Mouse (Mus musculus): ENCODE measurements around the gene Foxs1.

Gene Foxs1

DNA sequence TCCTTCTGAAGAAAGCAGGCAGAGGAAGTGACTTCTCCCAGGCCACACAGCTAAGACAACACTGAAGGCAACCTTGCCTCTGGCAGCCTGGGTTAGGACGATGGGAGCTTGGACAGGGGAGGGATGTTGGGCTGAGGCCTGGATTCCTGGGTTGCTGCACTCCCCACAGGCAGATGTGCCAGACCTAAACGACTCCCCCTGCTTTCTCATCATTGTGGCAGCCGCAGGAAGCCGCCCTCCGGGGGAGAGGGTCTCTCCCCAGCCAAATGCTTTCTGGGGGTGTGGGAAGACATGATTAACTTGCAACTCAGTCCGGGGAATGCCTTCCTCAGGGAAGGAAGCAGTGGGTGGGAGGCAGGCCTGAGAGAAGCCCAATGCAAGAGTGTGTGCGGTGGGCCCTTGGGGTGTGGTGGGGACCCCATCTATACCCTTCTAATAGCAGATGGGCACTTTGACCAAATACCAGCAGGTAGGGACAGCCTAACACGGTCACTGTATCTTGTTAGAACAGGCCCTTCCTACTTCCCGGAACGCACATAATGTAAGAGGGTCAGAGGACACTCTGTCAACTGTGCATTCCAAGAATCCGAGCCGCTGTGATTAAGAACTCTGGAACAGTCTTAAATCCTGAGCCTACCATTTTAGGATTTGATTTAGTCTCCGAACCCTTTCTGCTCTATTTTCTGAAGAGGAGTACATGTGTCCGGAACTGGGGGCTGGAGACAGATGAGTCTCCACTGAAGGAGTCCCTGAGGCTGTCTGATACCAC is 4.6 kb downstream of the Foxs1 start:
- in situ Hi-C loops (cut with MboI, MseI), result no loop called here

DNA sequence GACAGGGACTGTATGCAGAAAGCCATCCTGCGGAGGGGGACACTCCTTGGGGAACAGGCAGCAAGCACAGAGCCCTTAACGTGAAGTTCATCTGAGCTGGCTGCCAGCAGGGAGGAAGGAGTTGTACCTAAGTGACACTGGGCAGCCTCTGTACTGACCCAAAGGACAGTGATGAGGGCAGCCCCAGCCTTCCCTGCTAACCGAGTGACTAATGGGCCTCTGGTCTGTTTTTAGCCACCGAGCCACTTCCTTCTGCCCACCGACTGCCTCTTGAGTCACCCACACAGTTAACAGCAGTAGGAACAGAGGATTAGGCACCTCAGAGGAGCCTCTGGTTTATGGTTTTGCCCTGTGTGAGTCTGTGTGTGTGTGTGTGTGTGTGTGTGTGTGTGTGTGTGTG is 5.6 kb downstream of the Foxs1 start:
- in situ Hi-C loops (cut with MboI, MseI), result no loop called here

DNA sequence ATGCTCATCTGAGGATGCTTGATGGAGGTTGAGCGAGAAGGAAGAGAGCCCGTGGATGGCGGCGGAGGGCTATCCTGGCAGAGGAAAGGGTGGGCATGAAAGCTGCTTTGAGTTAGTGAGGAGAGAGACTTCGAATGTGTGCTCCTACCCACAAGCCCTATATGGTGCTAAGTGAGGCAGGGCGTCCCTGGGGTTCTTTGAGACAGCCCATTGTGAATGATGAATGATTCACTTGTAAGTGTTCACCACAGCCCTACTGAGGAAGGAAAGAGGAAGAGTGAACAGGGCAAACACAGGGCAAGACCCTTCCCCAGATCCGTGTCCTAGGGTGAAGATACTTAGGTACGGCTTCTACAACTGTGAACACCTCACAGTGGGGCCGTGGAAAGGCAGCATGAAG is 6.1 kb downstream of the Foxs1 start:
- in situ Hi-C loops (cut with MboI, MseI), result no loop called here

DNA sequence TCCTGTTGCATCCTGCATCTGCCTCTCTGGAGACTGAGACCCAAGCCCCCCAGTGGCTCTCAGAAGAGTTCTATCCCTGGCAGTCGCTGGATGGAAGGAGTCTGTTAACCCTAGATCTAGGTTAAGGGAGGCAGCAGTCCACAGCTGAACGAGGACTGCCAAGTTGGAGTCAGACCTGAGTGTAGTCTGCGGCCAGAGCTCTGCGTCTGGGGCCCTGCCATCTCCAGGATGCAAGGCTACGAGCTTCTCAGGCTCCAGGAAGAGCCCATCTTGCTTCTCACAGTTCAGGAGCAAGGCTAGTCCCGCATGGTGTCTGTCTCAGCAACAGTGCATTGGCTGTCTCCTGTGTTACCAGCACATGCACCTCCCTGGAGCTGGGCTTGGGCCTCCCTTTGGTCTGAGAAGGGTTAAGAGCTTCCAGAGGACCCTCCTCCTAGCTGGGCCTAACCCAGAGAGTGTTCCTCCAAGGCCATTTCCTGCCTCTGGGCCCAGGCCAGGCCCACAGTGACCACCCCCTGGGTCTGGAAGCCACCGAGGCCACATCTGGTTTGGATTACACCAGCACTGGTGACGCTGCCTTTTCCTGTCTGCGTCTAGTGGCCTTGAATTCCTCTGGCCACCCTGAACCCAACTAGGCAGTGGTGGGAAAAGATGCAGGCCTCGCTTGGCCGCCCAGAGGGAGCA is 7.7 kb downstream of the Foxs1 start:
- in situ Hi-C loops (cut with MboI, MseI), result no loop called here

DNA sequence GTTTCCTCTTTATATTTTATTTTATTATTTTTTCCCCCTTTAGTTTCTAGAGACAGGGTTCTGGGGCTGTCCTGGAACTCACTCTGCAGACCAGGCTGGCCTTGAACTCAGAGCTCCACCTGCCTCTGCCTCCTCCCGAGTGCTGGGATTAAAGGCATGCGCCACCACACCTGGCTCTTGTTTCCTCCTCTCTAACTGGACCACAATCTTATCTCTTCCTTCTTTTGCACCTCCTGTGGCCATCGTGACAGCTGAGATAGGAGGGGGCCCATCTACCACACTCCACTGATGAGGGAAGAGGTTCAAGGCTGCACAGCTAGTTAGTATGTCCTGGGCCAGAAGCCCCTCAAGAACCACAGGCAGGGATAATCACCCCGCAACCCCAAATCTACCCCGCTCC is 8.5 kb downstream of the Foxs1 start:
- in situ Hi-C loops (cut with MboI, MseI), result no loop called here

DNA sequence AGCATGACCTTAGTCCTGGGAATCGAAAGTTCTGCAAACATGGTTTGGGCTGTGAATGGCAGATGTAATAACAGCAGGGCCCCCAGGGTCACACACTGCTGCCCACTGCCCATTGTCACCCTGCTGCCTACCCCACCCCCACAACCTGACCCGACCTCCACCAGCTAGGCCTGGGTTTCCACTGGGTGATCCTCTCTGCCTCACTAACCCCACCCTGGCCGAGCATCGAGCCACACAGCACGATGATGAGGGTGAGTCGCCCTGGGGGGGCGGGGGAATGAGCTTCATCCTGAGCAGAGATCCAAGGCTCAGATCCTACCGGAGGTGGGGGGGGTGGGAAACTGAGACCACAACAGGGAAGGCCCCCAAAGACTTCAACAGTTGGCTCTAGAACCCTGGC is 8.9 kb downstream of the Foxs1 start:
- in situ Hi-C loops (cut with MboI, MseI), result no loop called here

DNA sequence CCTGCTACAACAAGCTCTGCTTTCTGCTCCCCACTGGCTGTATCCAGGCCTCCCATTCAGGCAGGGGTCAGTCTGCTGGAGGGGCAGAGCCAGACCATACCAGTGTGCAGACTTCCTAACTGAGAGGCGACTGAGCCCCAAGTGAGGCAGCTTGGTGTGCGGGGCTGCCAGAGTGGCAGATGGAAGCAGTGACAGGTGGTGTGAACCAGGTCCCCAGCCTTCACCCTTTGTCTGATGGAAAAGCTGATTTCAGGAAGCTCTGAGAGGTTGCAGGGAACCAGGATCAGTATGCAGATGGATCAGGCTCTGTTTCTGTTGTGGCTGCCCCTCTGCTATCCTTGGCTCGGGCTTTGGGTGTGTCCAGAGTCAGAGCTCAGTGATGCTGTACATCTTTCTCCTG is 9.4 kb downstream of the Foxs1 start:
- in situ Hi-C loops (cut with MboI, MseI), result no loop called here

DNA sequence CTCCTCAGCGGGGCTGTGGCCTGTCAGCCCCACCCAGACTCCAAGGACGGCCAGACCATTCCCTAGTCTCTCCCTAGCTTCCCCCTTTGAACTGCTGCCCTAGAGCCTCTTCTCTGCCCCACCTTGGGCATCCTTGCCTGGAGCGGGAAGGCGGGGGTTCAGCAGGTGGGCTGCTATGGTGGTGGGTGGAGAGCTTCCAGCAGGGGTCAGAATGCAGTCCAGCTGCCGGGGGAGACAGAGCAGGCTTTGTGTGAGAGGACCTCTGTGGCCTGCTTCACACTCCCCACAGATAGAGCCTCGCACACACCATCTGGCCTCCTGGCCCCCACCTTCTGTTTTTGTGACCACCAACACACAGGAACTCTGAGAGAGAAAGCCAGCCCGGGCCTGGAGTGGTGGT is 10.6 kb downstream of the Foxs1 start:
- in situ Hi-C loops (cut with MboI, MseI), result no loop called here

DNA sequence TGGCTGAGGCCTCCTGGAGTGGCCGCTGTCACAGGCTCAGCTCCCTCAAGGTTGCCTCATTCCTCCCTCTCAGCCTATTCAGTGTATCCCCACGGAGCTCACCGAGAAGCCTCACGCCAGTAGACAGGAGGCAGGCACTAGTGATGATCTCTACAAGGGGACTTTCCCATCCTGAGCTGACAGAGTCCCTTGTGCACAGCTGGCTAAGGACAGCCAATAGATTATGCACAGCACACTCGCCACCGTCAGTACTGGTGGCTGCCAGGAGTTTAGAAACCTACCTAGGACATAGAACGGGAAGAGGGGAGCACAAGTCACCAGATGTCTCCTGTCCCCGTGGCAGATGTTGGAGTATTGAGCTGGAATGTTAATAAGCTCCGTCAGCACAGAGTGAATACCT is 15.3 kb downstream of the Foxs1 start:
- in situ Hi-C loops (cut with MboI, MseI), result no loop called here

DNA sequence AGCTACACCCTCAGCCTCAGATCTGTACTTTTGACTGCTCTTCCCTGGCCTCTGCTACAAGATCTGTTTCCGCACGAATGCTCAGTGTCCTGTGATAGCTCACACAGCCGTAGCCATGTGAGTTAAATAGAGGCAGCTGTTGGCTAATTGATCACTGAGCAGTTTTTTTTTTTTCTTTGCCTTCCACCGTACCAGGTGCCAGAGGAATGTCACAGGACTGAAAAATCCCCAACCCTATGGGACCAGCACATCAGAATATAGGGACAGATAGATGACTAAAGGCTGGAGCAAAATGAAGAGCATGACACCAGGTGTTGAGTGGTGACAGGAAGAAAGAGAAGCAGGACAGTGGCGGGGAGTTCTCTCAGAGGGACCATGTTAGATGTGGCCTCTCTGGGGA is 16.9 kb downstream of the Foxs1 start:
- in situ Hi-C loops (cut with MboI, MseI), result no loop called here

DNA sequence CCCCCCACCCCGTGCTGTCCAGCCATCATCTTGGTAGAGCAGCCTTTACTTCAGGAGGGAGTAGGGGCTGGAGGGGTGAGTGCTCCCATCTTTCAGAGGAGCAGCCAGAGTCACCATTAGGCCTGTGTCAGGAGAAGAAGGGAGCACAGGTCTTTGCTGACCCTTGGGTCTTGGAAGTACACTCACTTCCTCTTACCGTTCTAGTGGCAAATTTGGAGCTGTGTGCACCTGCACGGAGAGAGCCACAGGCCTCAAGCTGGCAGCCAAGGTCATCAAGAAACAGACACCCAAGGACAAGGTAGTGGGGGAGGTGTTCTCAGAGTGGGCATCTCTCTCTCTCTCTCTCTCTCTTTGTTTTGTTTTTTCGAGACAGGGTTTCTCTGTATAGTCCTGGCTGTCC is 17.6 kb downstream of the Foxs1 start:
- in situ Hi-C loops (cut with MboI, MseI), result no loop called here

DNA sequence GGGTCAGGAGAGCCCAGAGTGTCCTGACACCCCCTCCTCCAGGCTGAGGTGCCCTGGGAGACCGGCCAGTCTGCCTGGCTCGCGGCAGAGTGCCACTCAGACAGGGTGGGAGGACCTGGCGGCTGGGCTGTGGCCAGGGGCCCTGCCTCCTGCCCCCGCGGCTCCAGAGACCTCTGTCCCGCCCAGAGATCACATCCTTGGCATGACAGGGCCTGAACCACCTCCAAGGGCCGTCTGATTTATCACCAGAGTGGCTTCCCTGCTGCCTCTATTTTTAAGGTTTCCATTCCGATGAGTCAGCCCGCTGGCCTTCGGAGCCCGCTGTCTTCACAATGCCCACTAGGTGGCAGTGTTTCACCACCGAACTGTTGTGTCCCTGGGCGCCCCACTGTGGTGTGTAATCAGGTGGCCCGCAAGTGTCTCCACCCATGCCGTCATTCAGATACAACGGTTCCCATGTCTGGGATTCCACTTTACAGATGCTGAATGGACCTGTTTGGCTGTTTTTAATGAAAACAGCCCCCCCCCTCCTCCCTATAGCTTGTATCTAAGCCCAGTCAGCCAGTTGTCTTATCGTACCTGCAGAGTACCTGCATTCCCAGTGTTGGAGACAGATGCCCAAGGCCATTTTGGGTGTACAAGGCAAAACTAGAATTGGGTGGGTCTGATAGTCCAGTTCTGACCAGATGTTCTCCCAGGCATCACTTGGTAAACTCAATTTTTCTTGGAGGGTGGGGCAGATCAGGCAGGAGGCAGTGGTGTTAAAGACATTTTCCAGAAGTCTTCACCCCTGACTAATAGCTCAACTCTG is 18.5 kb downstream of the Foxs1 start:
- in situ Hi-C loops (cut with MboI, MseI), result loop anchor here (5.0 kb wide), 2 partner anchors 103 to 228 kb away; partner anchors contain the start of gene Pdrg1

DNA sequence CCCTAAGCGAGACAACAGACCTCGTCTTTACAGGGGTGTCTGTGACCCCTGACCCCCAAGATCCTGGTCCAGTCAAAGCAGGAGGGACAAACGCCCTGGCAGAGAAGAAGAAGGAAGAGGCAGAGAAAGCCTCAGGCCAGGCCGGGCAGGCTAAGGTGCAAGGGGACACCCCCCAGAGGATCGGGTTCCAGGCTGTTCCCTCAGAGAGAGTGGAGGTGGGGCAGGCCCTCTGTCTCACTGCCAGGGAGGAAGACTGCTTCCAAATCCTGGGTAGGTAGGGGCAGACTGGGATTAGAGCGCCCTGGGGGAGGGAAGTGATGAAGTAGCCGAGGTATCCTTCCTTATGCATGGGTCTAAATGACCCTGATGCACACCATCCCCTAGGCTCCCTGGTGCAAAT is 19.5 kb downstream of the Foxs1 start:
- in situ Hi-C loops (cut with MboI, MseI), result loop anchor here (5.0 kb wide), 2 partner anchors 104 to 229 kb away; partner anchors contain the start of gene Pdrg1

DNA sequence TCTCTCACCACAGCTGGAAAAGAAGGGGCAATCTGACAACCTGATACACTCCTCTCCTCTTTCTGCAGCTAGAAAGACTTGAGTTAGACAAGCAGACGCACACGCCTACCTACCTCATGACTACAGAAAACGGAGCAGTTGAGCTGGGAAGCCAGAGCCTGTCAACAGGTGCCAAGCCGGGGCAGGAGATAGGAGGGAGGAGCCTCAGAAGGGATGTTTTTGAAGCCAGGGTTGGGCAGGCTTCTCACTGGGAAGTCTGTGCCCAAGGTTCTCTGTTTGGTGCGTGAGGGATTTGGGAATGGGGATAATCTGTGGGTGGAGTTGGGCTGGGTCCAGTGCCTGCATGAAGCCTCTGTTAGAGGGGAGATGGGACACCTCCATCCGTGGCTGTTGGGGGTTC is 21.6 kb downstream of the Foxs1 start:
- in situ Hi-C loops (cut with MboI, MseI), result loop anchor here (5.0 kb wide), 2 partner anchors 106 to 231 kb away; partner anchors contain the start of gene Pdrg1

DNA sequence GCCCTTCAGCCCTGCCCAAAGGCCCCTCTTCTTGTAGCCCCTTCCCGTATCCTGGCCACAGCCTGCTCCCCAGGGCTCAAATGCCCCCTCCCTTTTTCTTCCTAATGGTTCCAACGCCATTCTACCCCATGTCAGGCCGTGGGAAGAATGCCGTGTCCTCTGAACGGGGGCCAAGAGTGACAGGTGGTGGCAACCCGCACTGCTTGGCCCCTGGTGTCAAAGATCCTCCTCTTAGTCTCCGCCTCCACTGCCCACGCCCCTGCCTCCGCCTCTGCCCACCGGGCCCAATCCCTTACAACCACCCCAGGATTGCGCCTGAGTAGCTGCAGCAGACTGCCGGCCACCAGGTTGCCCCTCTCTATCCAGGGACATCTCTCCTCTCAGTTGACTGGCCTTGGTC is 22.0 kb downstream of the Foxs1 start, which contains the start of gene Mylk2:
TSS of gene Mylk2 (plus strand) at position 322 of the 400 bp plus-strand sequence.
- in situ Hi-C loops (cut with MboI, MseI), result loop anchor here (5.0 kb wide), 2 partner anchors 106 to 231 kb away; partner anchors contain the start of gene Pdrg1

DNA sequence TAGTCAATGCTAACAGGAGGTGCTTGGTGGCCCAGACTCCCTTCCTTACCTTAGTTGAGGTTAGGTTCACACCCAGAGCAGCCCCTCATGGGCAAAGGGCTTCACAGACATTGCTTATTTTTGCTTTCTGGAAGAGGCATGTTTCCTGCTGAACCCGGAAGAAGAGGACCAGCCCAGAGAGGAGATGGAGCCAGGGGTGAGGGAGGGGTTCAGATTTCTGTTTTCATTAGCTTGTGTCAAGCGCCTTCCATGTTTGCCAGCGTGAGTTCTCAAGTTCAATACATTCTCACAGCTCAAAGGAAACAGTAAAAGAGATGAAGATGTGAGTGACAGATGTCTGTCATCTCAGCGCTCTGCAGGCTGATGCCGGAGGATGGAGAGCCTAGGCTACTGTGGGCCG is 23.2 kb downstream of the Foxs1 start:
- in situ Hi-C loops (cut with MboI, MseI), result loop anchor here (5.0 kb wide), 2 partner anchors 107 to 232 kb away; partner anchors contain the start of gene Pdrg1

DNA sequence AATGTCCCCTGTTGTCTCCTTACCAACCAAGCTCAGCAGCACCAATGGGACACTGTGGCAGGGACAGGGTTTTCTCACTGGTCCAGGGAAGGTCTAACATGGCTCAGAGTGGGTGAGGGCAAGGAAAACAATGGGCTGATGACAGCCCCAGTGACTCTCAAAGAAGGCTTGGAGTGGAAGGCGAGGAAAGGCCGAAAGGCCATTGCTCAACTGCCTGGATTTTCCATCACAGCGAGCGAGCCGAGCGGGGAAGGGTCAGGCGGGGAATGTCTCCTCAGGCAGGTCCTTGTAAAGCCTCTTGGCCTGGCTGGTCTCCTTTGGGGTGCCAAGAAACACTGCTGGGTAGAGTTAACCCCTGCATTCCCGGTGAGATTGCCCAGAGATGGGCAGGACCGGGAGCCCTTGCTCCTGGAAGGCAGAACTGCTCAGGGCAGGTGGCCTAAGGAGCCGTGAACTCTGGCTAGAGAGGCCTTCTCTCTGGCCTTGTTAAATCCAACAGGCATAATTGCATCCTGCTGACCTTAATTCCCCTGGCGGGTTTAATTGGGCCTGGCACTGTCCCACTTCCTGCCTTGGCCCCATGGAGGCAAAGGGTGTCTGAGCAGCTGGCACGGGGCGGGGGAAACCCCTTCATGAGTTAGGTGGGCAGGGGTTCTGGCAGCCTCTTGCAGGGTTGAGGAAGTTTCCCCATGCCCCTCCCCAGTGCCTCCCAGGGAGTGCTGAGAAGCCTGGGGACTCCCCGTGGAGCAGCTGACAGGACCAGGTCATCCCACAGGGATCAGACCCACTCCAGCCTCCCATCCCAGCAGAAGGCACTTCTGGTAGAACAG is 25.7 kb downstream of the Foxs1 start:
- in situ Hi-C loops (cut with MboI, MseI), result no loop called here

DNA sequence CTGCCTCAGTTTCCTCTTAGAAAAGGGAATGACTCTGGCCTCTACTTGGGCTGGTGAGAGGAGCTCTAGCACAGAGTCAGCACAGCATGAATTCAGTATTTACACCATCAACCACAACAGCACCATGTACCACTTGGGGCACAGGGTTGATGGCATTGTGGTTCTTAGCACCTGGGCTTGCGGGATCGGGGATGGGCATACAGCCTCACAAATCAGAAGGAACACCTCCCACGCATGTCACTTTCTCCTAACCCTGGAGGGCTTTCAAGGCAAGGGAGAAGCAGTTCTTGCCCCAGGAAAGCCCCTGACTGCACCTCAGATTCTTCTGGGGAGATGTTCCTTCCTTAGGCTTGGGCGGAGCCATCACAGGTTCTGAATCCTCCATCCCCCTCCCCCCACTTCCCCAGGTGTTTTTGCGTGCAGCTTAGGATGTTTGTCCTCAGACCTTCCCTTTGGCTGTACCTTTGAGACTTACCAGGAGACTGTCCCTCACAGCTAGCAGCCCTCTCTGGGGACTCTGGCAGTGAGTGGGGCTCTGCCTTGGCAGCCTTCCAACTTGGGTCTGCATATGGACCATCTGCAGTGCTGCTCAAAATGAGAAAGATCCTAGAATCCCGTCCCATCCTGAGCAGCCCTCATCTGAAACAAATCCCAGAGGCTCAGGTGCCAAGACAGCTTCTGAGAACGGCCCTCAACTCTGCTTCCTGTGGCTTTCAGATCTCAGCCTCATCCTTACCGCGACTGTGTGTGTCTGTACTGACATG is 26.6 kb downstream of the Foxs1 start:
- in situ Hi-C loops (cut with MboI, MseI), result no loop called here

DNA sequence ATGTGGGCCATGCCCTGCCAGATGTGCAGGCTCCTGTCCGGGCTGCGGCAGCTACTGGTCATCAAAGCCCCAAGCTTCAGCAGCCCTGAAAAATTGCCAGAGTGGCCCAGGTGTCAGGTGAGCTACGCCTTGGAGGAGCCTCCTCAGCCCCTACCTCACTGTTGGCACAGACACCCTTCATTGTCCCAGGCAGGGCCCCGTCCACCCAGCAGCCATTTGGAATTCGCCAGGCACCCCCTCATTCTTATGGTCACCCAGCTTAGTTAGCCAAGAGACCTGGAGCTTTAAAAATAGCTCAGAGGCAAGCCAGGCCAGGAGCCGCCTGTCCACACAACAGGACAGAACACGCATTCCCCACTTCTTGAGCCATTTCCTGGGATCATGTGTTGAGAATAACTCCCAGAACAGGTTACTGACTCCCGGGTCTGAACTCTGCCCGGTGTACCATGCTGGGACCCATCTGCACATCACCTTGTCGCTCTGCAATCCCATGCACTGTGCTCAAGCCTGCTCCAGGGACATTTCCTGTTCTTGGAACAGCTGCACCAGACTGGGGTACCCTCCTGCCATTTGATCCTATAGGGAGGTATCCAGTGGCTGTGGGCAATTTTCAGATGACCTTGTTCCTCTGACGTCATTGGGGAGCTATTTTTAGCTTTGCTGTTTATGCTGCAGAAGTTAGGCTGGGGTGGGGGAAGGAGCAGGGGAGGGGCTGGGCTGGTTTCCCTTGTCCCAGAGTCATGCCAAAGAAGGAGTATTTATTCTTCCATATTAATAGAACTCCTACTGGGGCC is 27.8 kb downstream of the Foxs1 start:
- in situ Hi-C loops (cut with MboI, MseI), result no loop called here

Data from regulatory T cell (primary cell).